Mouse (Mus musculus): ENCODE data around the gene Neu2.
"Not testable (repeated sequence)": the region's sequence is repeated elsewhere in the genome, so short reads cannot be mapped to it uniquely, and the experiment has no call there.

Gene Neu2

DNA sequence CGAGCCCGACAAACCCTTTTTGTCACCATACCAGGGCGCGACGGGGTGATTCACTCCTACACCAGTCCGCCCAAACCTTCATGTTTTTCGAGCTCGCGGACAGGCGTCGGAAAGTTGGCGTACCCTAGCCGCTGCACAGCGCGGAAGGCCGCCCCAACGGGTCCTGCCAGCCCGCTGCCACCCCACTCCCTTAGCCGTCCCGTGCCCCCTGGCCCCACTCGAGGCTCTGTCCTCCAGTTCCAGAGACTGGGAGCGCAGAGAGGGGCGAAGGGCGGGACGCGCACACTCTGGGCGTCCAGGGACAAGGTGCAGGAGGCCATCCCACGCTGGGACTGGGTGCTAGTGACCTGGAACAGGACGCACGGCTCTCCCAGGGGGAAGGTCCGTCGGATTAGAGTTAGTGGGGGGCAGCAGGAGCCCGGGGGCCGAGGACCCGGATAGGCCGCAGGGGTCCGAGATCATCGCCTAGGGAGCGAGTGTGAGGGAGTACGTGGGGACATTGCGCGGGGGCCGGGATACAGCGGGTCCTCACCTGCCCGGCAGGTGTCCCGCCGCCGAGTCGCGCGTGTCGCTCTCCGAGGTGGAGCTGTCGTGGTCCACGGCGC lies at the start of gene Neu2:
Gene Neu2 (plus strand): TSS at position 329 of the 605 bp plus-strand sequence.
- peak; percentile 36 to 37 for DNase-seq

DNA sequence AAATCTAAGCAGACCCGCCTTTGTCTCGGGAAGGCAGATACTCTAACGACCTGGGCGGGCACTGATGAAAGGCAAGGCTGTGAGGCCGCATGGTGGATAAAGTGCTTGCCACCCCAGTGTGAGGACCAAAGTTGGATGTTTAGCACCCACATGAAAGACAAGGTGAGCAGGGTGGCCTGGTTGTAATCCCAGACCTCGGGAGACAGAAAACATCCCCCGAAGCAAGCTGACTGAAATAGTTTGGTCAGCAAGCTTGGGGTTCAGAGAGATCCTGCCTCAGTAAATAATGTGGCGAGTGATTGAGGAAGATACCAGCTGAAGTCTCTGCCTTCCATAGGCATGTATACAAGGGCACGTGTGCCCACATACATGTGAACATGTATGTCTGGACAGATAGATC lies 42.2 kb upstream of the Neu2 start:
- DNase-seq: no peak

DNA sequence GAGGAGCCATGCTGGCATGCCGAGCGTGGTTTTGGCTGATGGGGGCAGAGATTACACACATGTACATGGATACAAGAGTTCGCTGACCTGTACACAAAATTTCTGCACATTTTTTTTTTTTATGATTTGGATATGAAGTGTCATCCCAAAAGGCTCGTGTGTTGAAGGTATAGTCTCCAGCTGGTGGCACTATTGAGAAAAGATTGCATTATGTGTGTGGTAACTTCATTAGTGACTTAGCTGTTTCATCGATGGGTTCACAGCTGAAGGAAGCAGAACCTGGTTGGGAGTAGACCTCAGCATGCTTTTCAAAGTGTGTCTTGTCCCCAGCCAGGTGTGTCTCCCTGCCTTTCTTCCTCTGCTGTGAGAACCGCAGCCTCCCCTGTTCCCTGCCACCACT lies 41.4 kb upstream of the Neu2 start:
- peak in 1 of 2 experiments; percentile 30 for DNase-seq

DNA sequence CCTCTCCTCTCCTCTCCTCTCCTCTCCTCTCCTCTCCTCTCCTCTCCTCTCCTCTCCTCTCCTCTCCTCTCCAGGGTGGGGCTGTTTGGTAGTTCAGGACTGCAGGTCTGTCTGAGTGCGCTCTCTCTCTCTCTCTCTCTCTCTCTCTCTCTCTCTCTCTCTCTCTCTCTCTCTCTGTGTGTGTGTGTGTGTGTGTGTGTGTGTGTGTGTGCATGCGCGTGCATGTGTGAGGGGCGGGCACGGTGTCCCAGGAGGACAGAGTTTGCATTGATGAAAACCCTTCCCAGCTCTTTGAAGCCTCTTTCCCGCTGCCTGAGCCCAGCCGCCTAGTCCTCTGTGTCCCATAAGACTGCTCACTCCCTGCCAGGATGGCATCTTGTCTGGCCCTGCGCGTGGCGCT lies 39.7 kb upstream of the Neu2 start, which contains the start of gene Snorc:
Gene Snorc (plus strand): TSS at position 301 of the 400 bp plus-strand sequence.
- not testable (repeated sequence) for DNase-seq

DNA sequence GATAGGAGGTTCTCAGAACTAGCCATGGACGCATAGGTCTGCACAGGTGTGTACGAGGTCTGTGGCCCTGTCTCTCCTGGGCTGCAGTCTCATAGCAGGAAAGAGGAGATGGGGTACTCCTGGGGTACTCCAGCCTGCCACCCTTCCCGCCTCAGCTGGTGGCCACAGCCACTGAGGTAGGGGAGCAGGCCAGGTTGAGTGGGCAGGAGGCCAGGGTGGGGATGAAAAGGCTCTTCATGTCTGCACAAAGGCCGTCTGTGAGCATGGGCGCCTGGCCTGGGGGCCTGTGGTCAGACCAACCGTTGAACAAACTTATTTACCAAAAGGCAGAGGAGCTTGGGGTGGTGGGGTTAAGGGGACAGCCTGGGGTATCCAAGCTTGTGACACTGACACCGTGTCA lies 37.8 kb upstream of the Neu2 start:
- no peak for DNase-seq

DNA sequence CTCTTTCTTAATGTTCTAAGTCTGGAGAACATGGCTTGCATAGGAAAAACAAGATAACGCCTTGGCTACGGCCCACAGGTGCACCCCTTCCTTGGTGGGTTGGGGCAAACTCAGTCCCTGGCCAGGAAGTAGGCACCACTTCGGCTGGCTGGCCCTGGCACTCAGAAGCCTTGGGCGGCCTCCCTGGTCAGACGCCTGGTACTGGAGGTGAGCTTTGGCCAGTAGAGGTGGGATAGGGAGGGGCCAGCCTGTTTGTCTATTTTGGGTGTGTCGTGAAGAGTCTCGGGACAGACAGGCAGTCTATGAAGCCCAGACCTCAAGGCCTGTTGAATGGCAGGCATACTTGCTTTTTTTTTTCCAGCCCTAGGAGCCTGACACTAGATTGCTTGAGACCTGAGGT lies 37.1 kb upstream of the Neu2 start:
- peak; percentile 52 to 64 for DNase-seq

DNA sequence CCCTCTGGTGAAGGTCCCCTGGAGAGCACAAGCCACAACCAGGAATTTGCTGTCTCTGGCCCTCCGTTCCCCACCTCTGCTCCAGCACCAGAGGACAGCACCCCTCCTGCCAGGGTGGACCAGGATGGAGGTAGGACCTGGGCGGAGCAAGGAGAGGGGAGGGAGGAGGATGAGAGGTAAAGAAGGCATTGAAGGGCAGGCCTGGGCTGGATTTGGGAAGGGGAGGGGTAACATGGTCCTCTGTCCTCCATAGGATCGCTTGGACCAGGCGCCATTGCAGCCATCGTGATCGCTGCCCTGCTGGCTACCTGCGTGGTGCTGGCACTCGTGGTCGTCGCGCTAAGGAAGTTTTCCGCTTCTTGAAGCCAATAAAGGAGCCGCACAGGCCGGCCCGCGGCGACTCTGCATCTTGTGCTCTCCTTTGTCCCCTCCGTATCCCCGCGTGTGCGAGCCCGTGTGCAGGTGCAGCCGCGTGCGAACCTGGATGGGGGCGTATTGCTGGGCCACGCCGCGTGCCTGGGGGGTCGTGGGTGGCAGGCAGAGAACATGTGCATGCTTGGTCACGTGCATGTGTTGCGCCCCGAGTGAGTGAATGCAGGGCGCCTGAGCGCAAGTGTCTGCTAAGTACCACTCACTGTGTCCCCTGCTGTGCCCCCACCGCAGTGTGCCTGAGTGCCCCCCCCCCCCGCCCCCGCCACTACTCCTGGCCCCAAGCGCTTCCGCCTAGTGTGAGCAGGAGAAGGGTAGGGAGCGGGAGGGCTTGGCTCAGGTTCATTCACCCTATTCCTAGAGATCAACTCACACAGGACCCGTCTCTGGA lies 34.4 kb upstream of the Neu2 start:
- peak in 1 of 2 experiments; percentile 43 for DNase-seq

DNA sequence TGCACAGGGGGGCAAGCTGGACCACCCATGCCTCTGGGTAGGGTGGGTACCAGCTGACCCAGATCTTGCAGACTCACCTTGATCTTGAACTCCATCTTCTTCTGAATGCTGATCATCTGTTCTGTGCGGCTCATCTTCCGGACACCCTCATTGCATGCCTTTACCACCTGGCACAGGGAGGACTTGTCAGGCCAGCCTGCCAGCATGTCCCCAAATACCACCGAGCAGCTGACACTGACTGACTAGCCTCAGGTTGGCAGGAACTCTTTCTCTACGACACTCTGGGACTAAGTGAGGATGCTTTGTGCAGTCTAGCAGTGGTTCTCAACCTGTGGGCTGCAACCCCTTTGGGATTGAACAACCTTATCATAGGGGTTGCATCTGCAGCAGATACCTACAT lies 27.1 kb upstream of the Neu2 start:
- peak; percentile 75 to 76 for DNase-seq

DNA sequence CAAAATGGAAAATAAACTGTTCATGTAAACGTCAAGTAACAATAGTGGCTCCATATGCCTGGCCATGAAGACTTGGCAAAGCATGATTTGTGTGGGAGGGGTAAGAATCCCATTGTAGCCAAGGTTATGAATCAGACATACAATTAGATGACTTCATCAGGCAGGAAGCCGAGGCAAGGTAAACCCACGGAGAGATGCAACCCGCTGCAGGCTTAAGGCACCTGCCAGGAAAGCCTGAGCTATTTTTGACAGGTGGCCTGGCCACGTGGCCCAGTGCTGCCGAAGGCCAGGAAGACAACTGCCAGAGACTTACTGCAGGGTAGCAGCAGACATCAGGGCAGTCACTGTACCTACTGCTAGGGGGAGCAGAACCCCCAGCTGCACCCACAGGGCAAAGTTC lies 23.3 kb upstream of the Neu2 start:
- DNase-seq: peak; percentile 92 to 93

DNA sequence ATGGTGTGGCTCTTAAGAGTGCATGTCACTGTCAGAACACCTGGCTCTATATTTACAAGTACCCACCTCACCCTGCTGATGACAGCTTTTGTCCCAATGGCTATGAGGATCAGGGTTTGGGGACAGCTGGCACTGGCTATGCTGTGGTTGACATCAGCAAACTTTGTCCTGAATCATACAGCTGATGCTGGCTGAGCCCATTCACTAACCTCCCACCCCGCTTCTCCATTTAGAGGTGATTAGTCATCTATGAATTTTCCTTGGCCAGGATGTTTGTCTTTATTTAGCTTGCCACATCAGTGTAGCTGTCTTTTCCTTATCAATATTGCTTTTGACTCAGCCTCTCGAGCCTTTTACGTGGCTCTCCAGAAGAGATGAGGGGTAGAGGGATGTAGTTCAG lies 17.4 kb upstream of the Neu2 start:
- DNase-seq: no peak

DNA sequence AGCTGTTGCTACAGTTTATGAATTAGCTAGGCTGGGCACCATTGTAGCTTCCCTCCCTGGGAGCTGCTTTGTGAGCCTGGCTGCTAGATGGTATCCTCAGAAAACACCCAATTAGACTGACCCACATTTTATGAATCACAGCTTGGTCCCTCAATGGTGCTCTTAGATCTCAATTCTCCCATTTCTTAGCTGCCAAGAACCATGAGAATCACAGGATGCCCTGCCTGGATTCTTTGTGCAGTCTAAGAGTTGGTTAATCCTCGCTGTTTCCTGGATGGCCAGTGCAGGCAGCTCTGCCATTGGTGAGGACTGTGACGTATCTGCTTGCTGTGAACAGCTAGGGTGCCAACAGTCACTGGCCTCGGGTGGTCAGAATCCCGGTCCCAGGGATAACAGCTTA lies 16.1 kb upstream of the Neu2 start:
- no peak for DNase-seq

DNA sequence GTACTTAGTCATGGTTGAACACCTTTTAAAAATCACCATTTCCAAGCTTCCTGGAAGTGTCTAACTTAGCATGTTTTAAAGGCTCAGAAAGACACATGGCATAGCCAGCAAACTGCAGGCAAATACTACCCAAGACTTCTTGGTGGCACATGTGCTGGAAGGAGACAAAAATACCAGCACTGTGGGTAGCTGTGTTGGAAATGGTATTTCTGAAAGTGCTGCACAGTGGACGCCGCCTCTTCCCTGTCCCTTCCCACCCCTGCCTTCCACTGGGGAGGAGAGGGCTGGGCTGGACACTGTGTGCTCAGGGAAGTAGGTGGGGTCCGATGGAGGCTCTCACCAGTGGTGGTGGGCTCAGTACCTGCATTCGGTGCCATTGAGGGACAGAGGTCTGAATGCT lies 4.2 kb upstream of the Neu2 start:
- no peak for DNase-seq

DNA sequence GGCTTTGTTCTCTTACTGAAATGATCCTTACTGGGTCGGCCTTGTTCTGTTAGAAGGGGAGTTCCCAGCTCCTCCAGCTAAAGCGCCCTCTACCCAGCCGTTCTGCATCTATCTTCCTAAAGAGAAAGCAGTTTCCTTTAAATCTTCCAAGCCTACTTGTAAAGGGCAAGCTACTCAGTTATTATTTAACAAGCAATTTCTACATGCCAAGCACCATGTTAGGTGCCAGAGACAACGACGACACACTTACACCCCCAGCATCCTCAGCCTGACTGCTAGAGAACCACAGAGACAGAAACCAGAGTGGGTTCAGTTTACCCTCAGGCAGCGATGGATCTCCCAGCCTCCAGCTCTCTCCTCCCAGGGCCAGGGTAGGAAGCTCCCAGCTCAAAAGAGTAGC lies 1.8 kb upstream of the Neu2 start:
- no peak for DNase-seq

DNA sequence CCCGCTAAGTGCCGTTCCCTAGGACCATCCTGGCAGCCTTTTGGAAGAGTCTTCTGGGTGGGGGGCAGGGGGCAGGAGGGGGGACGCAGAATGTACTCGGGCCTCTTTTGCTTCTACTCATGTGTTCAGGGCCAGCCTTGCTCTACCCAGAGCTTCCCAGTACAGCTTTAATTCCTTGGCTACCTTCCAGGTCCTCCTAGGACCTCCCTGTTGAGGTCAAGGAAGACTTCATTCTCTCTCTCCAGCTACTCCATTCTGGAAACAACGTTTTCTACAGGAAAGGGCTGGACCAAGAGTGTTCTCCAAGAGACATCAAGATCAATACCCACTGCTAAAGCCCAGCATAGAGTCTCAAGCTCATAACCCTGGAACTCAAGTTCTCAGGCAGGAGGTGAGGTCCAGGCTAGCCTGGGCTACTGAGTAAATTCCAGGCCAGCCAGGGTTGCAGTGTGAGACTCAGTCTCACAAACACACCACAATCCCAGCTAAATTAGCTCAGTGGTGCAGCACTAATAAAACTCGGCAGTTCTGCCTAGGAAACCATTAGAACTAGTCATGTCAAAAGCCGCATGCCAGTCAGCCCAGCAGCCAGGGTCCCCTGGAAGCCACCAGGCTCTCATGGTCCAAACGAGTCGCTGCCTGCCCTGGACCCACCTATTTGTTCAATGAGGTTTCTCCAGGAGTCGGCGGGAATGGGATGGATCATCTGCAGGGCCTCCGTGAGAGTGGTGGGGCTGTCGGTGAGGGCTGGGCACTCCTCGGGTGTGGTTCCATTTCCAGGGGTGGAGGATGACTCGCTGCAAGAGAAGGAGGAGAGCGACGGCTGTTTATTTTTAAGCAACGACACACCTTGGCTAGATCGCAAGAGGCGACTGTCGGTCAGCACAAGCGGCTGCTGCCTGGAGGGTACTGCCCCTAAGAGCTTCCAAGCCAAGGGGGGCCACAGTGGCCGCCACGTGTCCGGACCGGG lies 813 bp upstream of the Neu2 start:
- DNase-seq: no peak

DNA sequence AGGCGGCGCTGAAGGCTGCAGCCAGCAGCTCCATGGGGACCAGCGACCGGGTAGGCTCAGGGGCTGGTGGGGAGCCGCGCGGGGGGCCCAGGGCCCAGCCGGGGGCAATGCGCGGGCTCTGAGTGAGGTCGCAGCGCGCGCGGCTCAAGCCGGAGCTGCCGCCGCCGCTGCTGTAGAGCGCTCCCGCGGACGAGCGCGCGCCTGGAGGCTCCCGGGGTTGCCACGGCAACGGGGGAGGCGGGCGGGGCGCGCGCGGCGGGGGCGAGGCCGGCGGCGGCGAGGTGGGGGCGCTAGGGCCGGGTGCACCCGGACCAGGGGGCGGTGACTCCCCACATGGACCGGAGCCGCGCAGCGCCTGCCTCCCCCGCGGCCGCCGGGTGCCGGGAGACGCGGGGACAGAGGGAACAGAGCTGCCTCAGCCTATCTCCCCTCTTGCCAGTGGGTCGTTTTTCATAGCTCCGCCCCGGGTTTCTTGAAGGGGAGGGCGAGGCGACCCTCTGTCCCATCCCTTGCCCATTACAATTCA lies 540 bp downstream of the Neu2 start:
- DNase-seq: peak; percentile 69 to 83

DNA sequence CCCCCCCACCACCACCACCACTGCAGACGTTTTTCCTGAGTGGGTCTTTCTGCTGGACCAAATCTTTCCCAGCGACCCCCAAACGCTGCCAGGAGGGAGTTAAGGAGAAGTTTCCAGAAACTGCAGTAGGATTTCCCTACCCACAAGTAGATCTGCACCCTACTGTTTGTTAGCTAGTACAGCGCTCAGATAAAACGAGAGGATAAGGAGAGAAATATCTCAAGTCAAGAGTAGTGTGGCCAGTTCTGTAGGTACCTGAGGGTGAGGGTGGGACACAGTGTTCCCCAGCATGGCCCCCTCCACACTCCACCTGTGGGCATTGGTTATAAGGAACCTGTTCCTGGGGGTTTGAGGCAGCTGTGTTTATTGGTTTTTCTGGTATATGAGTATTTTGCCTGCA lies 1.2 kb downstream of the Neu2 start:
- DNase-seq: no peak

DNA sequence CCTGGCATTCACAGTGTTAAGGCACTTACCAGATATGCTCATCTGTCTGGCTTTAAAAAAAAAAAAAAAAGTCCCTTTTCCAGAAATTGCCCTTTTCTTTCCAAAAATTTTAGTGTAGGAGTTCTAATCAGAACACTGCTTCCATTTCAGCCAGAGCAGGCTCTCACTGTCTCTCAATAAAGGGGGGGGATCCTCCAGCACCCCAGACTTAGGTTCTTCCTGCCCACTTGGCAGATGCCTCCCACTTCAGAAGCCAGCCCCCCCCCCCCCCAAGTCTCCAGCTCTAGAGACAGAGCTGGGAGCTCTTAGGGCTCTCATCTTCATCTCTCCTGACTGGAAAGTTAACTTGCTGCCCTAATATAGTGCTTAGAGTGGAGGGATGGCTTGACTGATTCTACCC lies 10.8 kb downstream of the Neu2 start:
- DNase-seq: no peak

DNA sequence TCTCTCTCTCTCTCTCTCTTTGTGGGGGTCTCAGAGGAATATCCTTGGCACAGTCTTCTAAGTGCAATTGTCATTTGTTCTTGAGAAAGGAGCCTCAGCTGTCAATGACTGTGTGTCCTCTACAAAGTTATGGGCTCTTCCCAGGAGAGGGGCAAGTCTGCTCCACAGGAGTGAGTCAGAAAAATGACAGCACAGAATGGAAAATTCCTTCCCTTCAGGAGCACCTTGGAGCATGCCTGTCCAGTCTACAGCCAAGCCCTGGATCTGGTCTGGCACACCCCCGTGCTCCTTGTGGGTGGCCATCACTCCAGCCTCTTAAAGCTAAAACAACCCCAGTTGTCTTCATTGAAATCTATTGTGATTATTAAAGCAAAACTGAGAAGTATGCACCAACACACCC lies 11.8 kb downstream of the Neu2 start:
- DNase-seq: peak in 1 of 2 experiments; percentile 28

DNA sequence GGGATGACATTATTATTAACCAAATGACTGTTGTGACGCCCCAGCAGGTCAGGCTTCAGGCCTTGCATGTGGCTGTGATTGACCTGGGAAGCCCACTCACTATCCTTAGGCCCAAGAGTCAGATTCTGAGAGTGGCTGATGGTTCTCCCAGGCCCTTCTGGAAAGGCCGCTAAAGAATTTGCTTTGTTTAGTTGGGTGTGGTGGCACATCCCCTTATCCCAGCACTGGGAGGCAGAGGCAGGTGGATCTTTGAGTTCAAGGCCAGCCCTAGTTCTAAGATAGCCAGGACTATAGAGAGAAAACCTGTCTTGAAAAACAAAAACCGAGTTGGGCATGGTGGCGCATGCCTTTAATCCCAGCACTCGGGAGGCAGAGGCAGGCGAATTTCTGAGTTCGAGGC lies 15.4 kb downstream of the Neu2 start:
- DNase-seq: no peak

DNA sequence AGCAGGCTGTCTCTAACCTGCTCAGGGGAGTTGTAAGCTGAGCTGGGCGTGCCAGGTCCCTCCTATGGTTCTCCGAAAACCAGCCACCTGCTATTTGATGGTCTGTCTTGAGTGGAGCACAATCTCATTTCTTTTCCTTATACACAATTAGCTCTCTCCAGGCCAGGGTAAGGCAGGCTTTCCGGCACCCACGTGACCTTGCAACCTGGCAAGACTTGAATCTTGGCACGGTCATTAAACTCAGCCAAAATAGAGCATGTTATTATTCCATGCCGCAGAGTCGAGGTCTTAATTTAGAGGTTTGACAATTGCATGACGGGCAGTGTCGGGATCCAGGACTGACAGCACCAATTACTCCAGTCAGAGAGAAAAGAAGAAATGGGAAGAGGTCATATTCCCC lies 17.5 kb downstream of the Neu2 start:
- DNase-seq: peak; percentile 48 to 69

DNA sequence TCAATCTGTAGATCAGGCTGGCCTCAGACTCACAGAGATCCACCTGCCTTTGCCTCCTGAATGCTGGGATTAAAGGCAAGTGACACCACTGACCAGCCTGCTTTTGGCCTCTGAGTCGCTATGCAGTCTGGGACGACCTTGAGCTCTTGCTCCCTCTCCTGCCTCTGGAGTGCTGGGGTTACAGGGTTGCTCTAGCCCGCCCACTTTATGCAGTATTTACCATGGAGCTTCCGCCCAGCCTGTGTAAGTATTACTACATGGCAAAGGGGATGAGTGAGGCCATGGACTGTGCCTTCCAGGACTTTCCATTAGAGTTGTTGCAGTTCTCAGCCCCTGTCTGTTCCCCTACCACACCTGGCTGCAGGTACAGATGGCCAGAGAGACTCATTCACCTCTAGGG lies 22.7 kb downstream of the Neu2 start:
- no peak for DNase-seq

DNA sequence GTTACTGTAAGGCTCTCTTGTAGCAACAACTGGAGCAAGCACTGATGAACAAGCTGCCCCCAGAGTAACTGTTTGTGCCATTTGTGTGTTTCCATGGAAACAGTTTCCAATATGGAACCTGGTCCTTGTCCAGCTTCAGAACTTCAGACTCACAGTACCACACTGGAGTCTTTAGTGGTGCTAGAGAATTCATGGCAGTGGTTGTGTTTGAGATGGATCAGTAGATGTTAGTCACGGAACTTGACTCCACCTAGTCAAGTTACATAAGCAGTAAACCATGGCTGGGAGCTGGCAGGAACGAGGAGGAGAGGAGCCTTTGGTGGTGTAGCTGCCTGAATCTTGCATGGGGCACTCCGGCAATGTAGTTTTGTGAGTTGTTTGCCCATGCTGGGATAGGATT lies 24.4 kb downstream of the Neu2 start:
- no peak for DNase-seq

DNA sequence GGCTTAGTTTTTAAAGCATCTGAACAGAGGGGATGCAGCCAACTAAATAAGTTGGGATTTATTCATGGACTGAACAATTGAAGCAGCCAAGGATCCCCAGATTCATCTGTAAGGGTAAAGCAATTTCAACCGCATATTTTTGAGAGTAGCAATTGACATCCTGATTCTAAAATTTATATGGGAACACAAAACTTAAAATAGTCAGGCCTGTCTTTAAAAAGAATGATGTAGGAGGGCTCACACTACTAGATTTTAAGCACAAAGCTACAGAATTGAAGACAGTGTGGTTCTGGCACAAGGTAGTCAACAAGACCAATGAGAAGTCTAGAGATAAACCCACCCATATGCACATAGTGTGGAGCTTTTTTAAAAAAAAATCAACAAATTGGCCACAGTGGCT lies 27.3 kb downstream of the Neu2 start:
- no peak for DNase-seq

Measured in cerebellum, postnatal 25 days (tissue).